ENCODE assay signal across 18 mouse cellular contexts in genomic region chr11:82197774-82198173, GRCm38 (mm10).
"Had no signal": no experiment of that assay in that cellular context is flagged by ENCODE, and none has a peak within 500 bp of the region (broad histone marks: within the 10 kb centered on the region; RNA-seq: fewer than 3 reads in every experiment).

No protein-coding gene starts in this region.

- H3K9me3 ChIP-seq: liver, embryonic 15.5 days; lung, embryonic 15.5 days; midbrain, embryonic 13.5 days; midbrain, embryonic 15.5 days; neural tube, embryonic 12.5 days; stomach, embryonic 15.5 days had no signal

- H3K4me1 ChIP-seq: liver, embryonic 15.5 days; lung, embryonic 15.5 days; midbrain, embryonic 13.5 days; midbrain, embryonic 15.5 days; neural tube, embryonic 12.5 days; stomach, embryonic 15.5 days had no signal

- H3K27me3 ChIP-seq: liver, embryonic 15.5 days; lung, embryonic 15.5 days; midbrain, embryonic 15.5 days; neural tube, embryonic 12.5 days; stomach, embryonic 15.5 days had no signal

- H3K27ac ChIP-seq: liver, embryonic 15.5 days; lung, embryonic 15.5 days; macrophage; midbrain, embryonic 13.5 days; midbrain, embryonic 15.5 days; neural tube, embryonic 12.5 days; stomach, embryonic 15.5 days; stomach, postnatal 0 days had no signal

- H3K36me3 ChIP-seq: liver, embryonic 15.5 days; lung, embryonic 15.5 days; midbrain, embryonic 13.5 days; midbrain, embryonic 15.5 days; neural tube, embryonic 12.5 days; stomach, embryonic 15.5 days had no signal

- H3K4me3 ChIP-seq: liver, embryonic 15.5 days; lung, embryonic 15.5 days; megakaryocyte, embryonic 14.5 days; midbrain, embryonic 13.5 days; midbrain, embryonic 15.5 days; neural tube, embryonic 12.5 days; stomach, embryonic 15.5 days had no signal

- DNase-seq: liver, postnatal 0 days; lung, adult 2 months; lung, postnatal 14 days; lung, postnatal 36 days; right cerebral cortex, postnatal 14 days; thymus, adult 18-20 months; thymus, postnatal 14 days; thymus, postnatal 36 days had no signal

- ATAC-seq: liver, postnatal 0 days; lung, postnatal 0 days; midbrain, embryonic 13.5 days; midbrain, embryonic 15.5 days had no signal
